Mouse (Mus musculus) kidney, postnatal 14 days (tissue): ENCODE measurements around the gene Crp.

Source experiments
- DNase-seq: peaks from one replicate; pipeline ENCODE4 v3.0.0; 2022; ENCODE audit warnings: mixed read lengths

Crp gene

GRCm38 (mm10) chr1:172751241-172751640 is 53.4 kb downstream of the Crp start:
- DNase-seq, result no peak

- DNase-seq, result no peak
Observed at GRCm38 (mm10) chr1:172755151-172755550, 57.3 kb downstream of the Crp start.

- DNase-seq, result no peak
Observed at GRCm38 (mm10) chr1:172759525-172759924, 61.7 kb downstream of the Crp start.

GRCm38 (mm10) chr1:172779195-172779594 is 81.3 kb downstream of the Crp start:
- DNase-seq, result no peak

GRCm38 (mm10) chr1:172785322-172785721 is 87.5 kb downstream of the Crp start:
- no peak for DNase-seq

- no peak for DNase-seq
Observed at GRCm38 (mm10) chr1:172785886-172786285, 88.0 kb downstream of the Crp start.

- no peak for DNase-seq
Observed at GRCm38 (mm10) chr1:172828975-172829374, 131.1 kb downstream of the Crp start.

GRCm38 (mm10) chr1:172847044-172847761 is 149.3 kb downstream of the Crp start:
- no peak for DNase-seq

- DNase-seq, result no peak
Observed at GRCm38 (mm10) chr1:172848171-172848570, 150.3 kb downstream of the Crp start.

GRCm38 (mm10) chr1:172875265-172875664 is 177.4 kb downstream of the Crp start:
- DNase-seq, result no peak

- no peak for DNase-seq
Observed at GRCm38 (mm10) chr1:172876675-172877074, 178.8 kb downstream of the Crp start.
